Mouse (Mus musculus) forebrain, postnatal 0 days (tissue): ENCODE measurements around the gene Ncoa1. TPM values are rescaled to one million over a fixed set of nuclear protein-coding genes. Genes with fewer than 3 reads are reported as not detected.

Experiments
- ATAC-seq: fragments of 200-750 bp; cut with Nextera tagmentation; 2 replicates; pipeline ENCODE4 v1.8.0; 2017; ENCODE audit warnings: mild to moderate bottlenecking, moderate library complexity
- DNase-seq: peaks from one replicate; pipeline ENCODE4 v3.0.0-alpha.2; 2015
- H3K27ac ChIP-seq: fragments of 300-500 bp; sonication (generic); 2 replicates; pipeline ENCODE4 v1.5.1; 2014; ENCODE audit warnings: low read depth, mild to moderate bottlenecking, antibody characterized with exemption, low read length, moderate library complexity, mixed read lengths
- H3K27me3 ChIP-seq: fragments of 300-500 bp; sonication (generic); 2 replicates; pipeline ENCODE4 v1.6.1; 2014; ENCODE audit warnings: mild to moderate bottlenecking, low read length, mixed read lengths; ENCODE audit not compliant: insufficient read depth
- H3K36me3 ChIP-seq: fragments of 300-500 bp; sonication (generic); 2 replicates; pipeline ENCODE4 v1.6.1; 2014; ENCODE audit warnings: mild to moderate bottlenecking, moderate library complexity; ENCODE audit not compliant: insufficient read depth
- H3K4me1 ChIP-seq: fragments of 300-500 bp; sonication (generic); 2 replicates; pipeline ENCODE4 v1.6.1; 2014; ENCODE audit warnings: antibody characterized with exemption; ENCODE audit not compliant: insufficient read depth
- H3K4me2 ChIP-seq: fragments of 300-500 bp; sonication (generic); 2 replicates; pipeline ENCODE4 v1.6.1; 2014; ENCODE audit warnings: low read depth, mild to moderate bottlenecking, moderate library complexity
- H3K4me3 ChIP-seq: fragments of 300-500 bp; sonication (generic); 2 replicates; pipeline ENCODE4 v1.5.1; 2014; ENCODE audit warnings: low read depth, low read length, mixed read lengths
- H3K9ac ChIP-seq: fragments of 300-500 bp; sonication (generic); 2 replicates; pipeline ENCODE4 v1.6.1; 2014; ENCODE audit warnings: mild to moderate bottlenecking
- H3K9me3 ChIP-seq: fragments of 300-500 bp; sonication (generic); 2 replicates; pipeline ENCODE4 v1.6.1; 2016; ENCODE audit warnings: low read length
- CTCF ChIP-seq: sonication (generic); IDR thresholded peaks from 2 replicates; pipeline ENCODE4 v1.5.1; 2016; ENCODE audit warnings: antibody characterized with exemption, control low read depth, low read depth
- WGBS: fragments of 180-500 bp; shearing (Covaris S2); extraction: QIAGEN DNeasy Blood & Tissue Kit; methylation state at CpG from one replicate; pipeline ENCODE4 v1.1.7; 2014; 5-methylcytosine and 5-hydroxymethylcytosine counted together
- polyA plus RNA-seq: library from polyadenylated mRNA; unstranded; fragments of >200 nt; fragmentation: Nextera tagmentation; extraction: Ambion mirVana; gene quantifications from 2 replicates; pipeline ENCODE4 v1.2.1, GENCODE M21; 2015
- total RNA-seq: library from RNA; depleted of rRNA; stranded (reverse); fragments of >200 nt; gene quantifications from 2 replicates; pipeline ENCODE4 v1.2.3, GENCODE M21; 2014

Ncoa1 gene
- total and polyA plus RNA-seq, 2 experiments from 2014 or later = 20.2 to 46.1 TPM

GRCm38 (mm10) chr12:4477941-4478795 lies 1.2 kb upstream of the Ncoa1 start:
- no peak for ATAC-seq

GRCm38 (mm10) chr12:4476291-4476831 lies 621 bp downstream of the Ncoa1 start:
- Histone ChIP-seq H3K27me3 (no peaks in the 10 kb centered on the region), H3K9me3 (no peaks in the 10 kb centered on the region), H3K4me1 (peaks cover 22% of the 10 kb centered on the region), H3K36me3 (no peaks in the 10 kb centered on the region), H3K27ac (peak overlapping the region; percentile 98), H3K9ac (peak overlapping the region; percentile 100), H3K4me2 (peak overlapping the region; percentile 65), H3K4me3 (peak overlapping the region; percentile 97)
- peak; percentile 13; the same call in 1 of the 2 replicates for TF ChIP-seq CTCF
- ATAC-seq = peak; percentile 88
- WGBS = 3% methylated on average over 47 of the region's 73 CpGs
- peak; percentile 68 for DNase-seq

More at GRCm38 (mm10) chr12:4477941-4478795, 1.2 kb upstream of the Ncoa1 start:
- 67% methylated on average over 6 of the region's 6 CpGs for WGBS
- DNase-seq = no peak
- H3K9ac ChIP-seq = no peak overlapping the region
- H3K27ac ChIP-seq = no peak overlapping the region
- no peaks in the 10 kb centered on the region for H3K27me3 ChIP-seq
- peak overlapping the region; percentile 65; the same call in 1 of the 2 replicates for H3K4me2 ChIP-seq
- H3K9me3 ChIP-seq = no peaks in the 10 kb centered on the region
- peaks cover 18% of the 10 kb centered on the region for H3K4me1 ChIP-seq
- no peak for TF ChIP-seq CTCF
- peak overlapping the region; percentile 97; the same call in 1 of the 2 replicates for H3K4me3 ChIP-seq
- no peaks in the 10 kb centered on the region for H3K36me3 ChIP-seq

GRCm38 (mm10) chr12:4475251-4475993 lies 1.6 kb downstream of the Ncoa1 start:
- 7% methylated on average over 18 of the region's 18 CpGs for WGBS
- H3K9ac ChIP-seq = peak overlapping the region; percentile 100
- peak overlapping the region; percentile 98 for H3K27ac ChIP-seq
- DNase-seq (peak; percentile 29), ATAC-seq (no peak)
- no peaks in the 10 kb centered on the region for H3K9me3 ChIP-seq
- peaks cover 22% of the 10 kb centered on the region for H3K4me1 ChIP-seq
- H3K27me3 ChIP-seq = no peaks in the 10 kb centered on the region
- no peak for TF ChIP-seq CTCF
- peak overlapping the region; percentile 65 for H3K4me2 ChIP-seq
- peak overlapping the region; percentile 97 for H3K4me3 ChIP-seq
- no peaks in the 10 kb centered on the region for H3K36me3 ChIP-seq

- no peaks in the 10 kb centered on the region for H3K36me3 ChIP-seq
- H3K4me2 ChIP-seq = no peak overlapping the region
- H3K27ac ChIP-seq = no peak overlapping the region
- no peak overlapping the region for H3K4me3 ChIP-seq
- no peak overlapping the region for H3K9ac ChIP-seq
- no peaks in the 10 kb centered on the region for H3K9me3 ChIP-seq
- no peak for TF ChIP-seq CTCF
- DNase-seq (no peak), ATAC-seq (no peak)
- no peaks in the 10 kb centered on the region for H3K27me3 ChIP-seq
- 47% methylated on average over 2 of the region's 2 CpGs for WGBS
- H3K4me1 ChIP-seq = peaks cover 15% of the 10 kb centered on the region
Observed at GRCm38 (mm10) chr12:4469115-4469514, 7.9 kb downstream of the Ncoa1 start.

GRCm38 (mm10) chr12:4463701-4464100 lies 13.3 kb downstream of the Ncoa1 start:
- DNase-seq = no peak
- Histone ChIP-seq H3K9me3 (no peaks in the 10 kb centered on the region), H3K9ac (no peak overlapping the region), H3K27me3 (no peaks in the 10 kb centered on the region), H3K4me1 (no peaks in the 10 kb centered on the region), H3K36me3 (no peaks in the 10 kb centered on the region), H3K27ac (no peak overlapping the region), H3K4me2 (no peak overlapping the region), H3K4me3 (no peak overlapping the region)
- 93% methylated on average over 2 of the region's 2 CpGs for WGBS
- no peak for TF ChIP-seq CTCF
- ATAC-seq = no peak

GRCm38 (mm10) chr12:4462420-4462819 lies 14.6 kb downstream of the Ncoa1 start:
- Histone ChIP-seq H3K36me3 (no peaks in the 10 kb centered on the region), H3K9me3 (no peaks in the 10 kb centered on the region), H3K27me3 (no peaks in the 10 kb centered on the region), H3K4me3 (no peak overlapping the region), H3K4me2 (no peak overlapping the region), H3K27ac (no peak overlapping the region), H3K4me1 (no peaks in the 10 kb centered on the region), H3K9ac (no peak overlapping the region)
- 33% methylated on average over 1 of the region's 1 CpGs for WGBS
- ATAC-seq (no peak), DNase-seq (no peak)
- TF ChIP-seq CTCF = no peak
